Mouse (Mus musculus) limb, embryonic 12.5 days (tissue): Measurements from ENCODE around the gene Coa7. TPM values are rescaled to one million over a fixed set of nuclear protein-coding genes. Genes with fewer than 3 reads are reported as not detected.
A peak's percentile ranks its signal among the peaks of the same experiment; 100 is the strongest.

Source experiments
- ATAC-seq: fragments of 200-750 bp; cut with Nextera tagmentation; 2 replicates; pipeline ENCODE4 v1.8.0; 2017; ENCODE audit warnings: low read depth, moderate TSS enrichment; ENCODE audit not compliant: insufficient number of reproducible peaks, insufficient read depth, low FRiP score, low TSS enrichment
- H3K27ac ChIP-seq: fragments of 300-500 bp; sonication (generic); 2 replicates; pipeline ENCODE4 v1.5.1; 2016; ENCODE audit warnings: mild to moderate bottlenecking, moderate library complexity
- H3K27me3 ChIP-seq: fragments of 300-500 bp; sonication (generic); 2 replicates; pipeline ENCODE4 v1.6.1; 2016; ENCODE audit warnings: mild to moderate bottlenecking, moderate library complexity
- H3K36me3 ChIP-seq: fragments of 300-500 bp; sonication (generic); 2 replicates; pipeline ENCODE4 v1.6.1; 2016; ENCODE audit warnings: mild to moderate bottlenecking, moderate library complexity
- H3K4me1 ChIP-seq: fragments of 300-500 bp; sonication (generic); replicated peaks from 2 replicates; pipeline ENCODE4 v1.6.1; 2016
- H3K4me2 ChIP-seq: fragments of 300-500 bp; sonication (generic); 2 replicates; pipeline ENCODE4 v1.6.1; 2016; ENCODE audit warnings: mild to moderate bottlenecking, moderate library complexity
- H3K4me3 ChIP-seq: fragments of 300-500 bp; sonication (generic); replicated peaks from 2 replicates; pipeline ENCODE4 v1.5.1; 2016; ENCODE audit warnings: mild to moderate bottlenecking
- H3K9ac ChIP-seq: fragments of 300-500 bp; sonication (generic); replicated peaks from 2 replicates; pipeline ENCODE4 v1.6.1; 2016; ENCODE audit warnings: mild to moderate bottlenecking, moderate library complexity
- H3K9me3 ChIP-seq: fragments of 300-500 bp; sonication (generic); 2 replicates; pipeline ENCODE4 v1.6.1; 2016; ENCODE audit warnings: mild to moderate bottlenecking, moderate library complexity
- WGBS: fragments of 180-500 bp; shearing (Covaris S2); methylation state at CpG from one replicate; pipeline ENCODE4 v1.1.7; 2016; 5-methylcytosine and 5-hydroxymethylcytosine counted together
- polyA plus RNA-seq: library from polyadenylated mRNA; unstranded; fragments of >200 nt; fragmentation: Nextera tagmentation; extraction: Ambion mirVana; gene quantifications from 2 replicates; pipeline ENCODE4 v1.2.1, GENCODE M21; 2016

Coa7 gene
- polyA plus RNA-seq, 1 experiment from 2014 or later, result 50.4 TPM

GRCm38 (mm10) chr4:108386087-108386486, 58.1 kb downstream of the Coa7 start:
- H3K4me3 ChIP-seq, result no peak overlapping the region
- WGBS, result 29% methylated on average over 1 of the region's 1 CpGs
- no peaks in the 10 kb centered on the region for H3K36me3 ChIP-seq
- H3K27me3 ChIP-seq, result peaks cover 28% of the 10 kb centered on the region
- no peak overlapping the region for H3K27ac ChIP-seq
- no peak overlapping the region for H3K9ac ChIP-seq
- ATAC-seq, result no peak
- no peaks in the 10 kb centered on the region for H3K9me3 ChIP-seq
- H3K4me1 ChIP-seq, result peaks cover 42% of the 10 kb centered on the region
- no peak overlapping the region for H3K4me2 ChIP-seq

GRCm38 (mm10) chr4:108387106-108387505, 59.2 kb downstream of the Coa7 start:
- Histone ChIP-seq H3K4me2 (peak overlapping the region; percentile 58), H3K27ac (peak overlapping the region; percentile 92), H3K4me3 (peak overlapping the region; percentile 33; the same call in 1 of the 2 replicates), H3K9me3 (no peaks in the 10 kb centered on the region), H3K27me3 (peaks cover 28% of the 10 kb centered on the region), H3K36me3 (no peaks in the 10 kb centered on the region), H3K4me1 (peaks cover 42% of the 10 kb centered on the region), H3K9ac (peak overlapping the region; percentile 54)
- no peak for ATAC-seq
- WGBS, result 43% methylated on average over 4 of the region's 4 CpGs

GRCm38 (mm10) chr4:108387681-108388253, 59.8 kb downstream of the Coa7 start:
- peak overlapping the region; percentile 92 for H3K27ac ChIP-seq
- H3K4me1 ChIP-seq, result peaks cover 40% of the 10 kb centered on the region
- peak overlapping the region; percentile 58 for H3K4me2 ChIP-seq
- no peaks in the 10 kb centered on the region for H3K36me3 ChIP-seq
- H3K4me3 ChIP-seq, result peak overlapping the region; percentile 33
- peak overlapping the region; percentile 54 for H3K9ac ChIP-seq
- peaks cover 22% of the 10 kb centered on the region for H3K27me3 ChIP-seq
- peak; percentile 52 for ATAC-seq
- 4% methylated on average over 18 of the region's 18 CpGs for WGBS
- H3K9me3 ChIP-seq, result no peaks in the 10 kb centered on the region

- Histone ChIP-seq H3K27me3 (peaks cover 12% of the 10 kb centered on the region; the same call in 1 of the 2 replicates), H3K4me3 (no peak overlapping the region), H3K27ac (peak overlapping the region; percentile 4; the same call in 1 of the 2 replicates), H3K4me1 (peaks cover 30% of the 10 kb centered on the region), H3K4me2 (no peak overlapping the region), H3K9ac (no peak overlapping the region), H3K9me3 (no peaks in the 10 kb centered on the region), H3K36me3 (no peaks in the 10 kb centered on the region)
- WGBS, result 61% methylated on average over 3 of the region's 3 CpGs
- ATAC-seq, result no peak
These were observed 60.8 kb downstream of the Coa7 start for GRCm38 (mm10) chr4:108388741-108389140.

- no peaks in the 10 kb centered on the region for H3K27me3 ChIP-seq
- H3K9me3 ChIP-seq, result no peaks in the 10 kb centered on the region; the same call in 1 of the 2 replicates
- 80% methylated on average over 5 of the region's 5 CpGs for WGBS
- no peak overlapping the region for H3K9ac ChIP-seq
- no peak for ATAC-seq
- no peak overlapping the region for H3K27ac ChIP-seq
- no peak overlapping the region for H3K4me2 ChIP-seq
- no peaks in the 10 kb centered on the region for H3K36me3 ChIP-seq
- H3K4me3 ChIP-seq, result no peak overlapping the region
- H3K4me1 ChIP-seq, result peaks cover 25% of the 10 kb centered on the region
These were observed 63.2 kb downstream of the Coa7 start for GRCm38 (mm10) chr4:108391124-108391523.

Other genes starting within 250 kb of the Coa7 start
- gene Podn, start 231.7 kb upstream of the Coa7 start, polyA plus RNA-seq, result 0.46 and 0.72 TPM in 2 replicates
- 136 and 149 TPM in 2 replicates for gene Scp2, start 183.1 kb upstream of the Coa7 start, polyA plus RNA-seq
- gene Echdc2, start 162.7 kb upstream of the Coa7 start, polyA plus RNA-seq, result 40.0 and 41.1 TPM in 2 replicates
- gene Zyg11a, start 110.1 kb upstream of the Coa7 start, polyA plus RNA-seq, result 0.14 TPM in 1 of 2 replicates, not detected in the other
- gene Zyg11b, start 27.0 kb upstream of the Coa7 start, polyA plus RNA-seq, result 17.7 and 18.5 TPM in 2 replicates
- gene Shisal2a, start 55.2 kb downstream of the Coa7 start, polyA plus RNA-seq, result 8.1 and 9.4 TPM in 2 replicates
- 62.0 and 62.9 TPM in 2 replicates for gene Gpx7, start 78.8 kb downstream of the Coa7 start, polyA plus RNA-seq
- 144 and 154 TPM in 2 replicates for gene Tut4, start 131.3 kb downstream of the Coa7 start, polyA plus RNA-seq